Mouse (Mus musculus): ENCODE measurements around the gene Usp12.

The Usp12 gene

DNA sequence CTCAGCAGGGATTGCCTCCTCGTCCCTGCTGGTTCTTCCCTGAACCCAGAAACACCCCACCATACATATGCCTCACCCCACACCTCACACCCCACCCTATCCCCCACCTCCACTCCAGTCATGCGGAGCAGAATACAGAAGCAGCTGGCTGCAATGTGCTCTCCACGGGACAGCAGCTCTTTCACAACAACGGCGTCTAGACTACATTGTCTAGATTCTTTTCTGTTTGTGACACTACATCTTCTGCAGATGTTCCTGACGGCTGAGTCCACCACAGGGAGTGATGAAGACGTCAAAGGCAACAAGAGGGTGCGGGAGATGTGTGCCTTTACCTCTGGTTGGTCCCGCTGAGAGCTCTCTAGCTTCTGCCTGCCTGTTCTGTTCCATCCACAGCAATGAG, 3.2 kb upstream of the Usp12 start:
- no peak for DNase-seq (ENCODE audit: extremely low spot score, low spot score)

DNA sequence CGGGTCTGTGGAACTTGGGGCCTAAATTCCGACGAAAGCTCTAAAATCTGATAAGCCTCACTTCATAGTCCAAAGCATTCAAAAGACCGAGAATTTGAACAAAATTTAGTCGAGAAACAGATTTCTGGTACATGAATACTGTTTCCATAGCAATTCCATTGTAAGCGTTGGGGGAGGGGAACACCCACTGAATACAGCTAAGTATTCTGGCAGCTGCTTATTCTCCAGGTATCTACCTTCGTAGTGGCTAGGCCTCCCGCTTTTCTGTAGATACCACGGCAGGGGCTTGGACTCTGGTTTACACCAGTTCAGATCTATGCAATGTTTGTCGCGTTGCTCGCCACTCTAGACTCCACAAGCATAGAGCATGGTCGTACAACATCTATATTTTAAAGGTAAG, 922 bp upstream of the Usp12 start:
- no peak for DNase-seq (ENCODE audit: extremely low spot score, low spot score)

DNA sequence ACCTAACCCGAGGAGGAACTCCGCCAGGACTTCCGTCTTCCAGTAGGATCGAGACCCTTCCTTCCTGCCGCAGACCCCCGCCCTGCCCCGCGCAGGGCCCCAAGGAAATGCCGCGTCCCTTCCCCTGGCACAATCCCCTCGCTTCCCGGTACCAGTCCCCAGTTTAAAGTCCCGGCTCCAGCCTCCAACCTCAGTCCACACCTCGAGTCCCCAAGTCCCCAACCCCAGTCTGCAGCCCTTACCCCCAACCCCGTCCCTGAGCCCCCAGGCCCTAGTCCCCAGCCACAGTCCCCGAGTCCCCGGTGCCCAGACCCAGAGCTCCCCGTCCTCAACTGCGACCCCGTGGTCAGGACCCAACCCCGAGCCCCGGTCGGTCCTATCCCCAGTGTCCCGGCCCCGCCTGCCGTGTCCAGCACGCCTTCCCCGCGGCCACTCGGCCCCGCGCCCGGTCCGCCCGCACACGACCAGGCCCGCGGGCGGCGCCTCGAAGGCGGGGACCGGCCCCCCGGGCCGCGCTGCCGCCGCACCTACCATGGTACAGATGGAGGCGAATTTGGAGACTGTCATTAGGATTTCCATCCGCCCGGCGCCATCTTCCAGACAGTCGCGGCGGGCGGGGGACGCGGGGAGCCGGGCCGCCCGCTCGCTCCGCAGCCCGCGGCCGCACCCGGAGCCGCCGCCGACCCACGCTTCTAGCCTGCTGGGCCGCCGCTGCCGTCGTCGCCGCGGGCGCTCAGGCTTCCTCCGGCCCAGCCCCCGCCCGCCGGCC, 538 bp downstream of the Usp12 start:
- DNase-seq (ENCODE audit: extremely low spot score, low spot score) = peak; percentile 77

DNA sequence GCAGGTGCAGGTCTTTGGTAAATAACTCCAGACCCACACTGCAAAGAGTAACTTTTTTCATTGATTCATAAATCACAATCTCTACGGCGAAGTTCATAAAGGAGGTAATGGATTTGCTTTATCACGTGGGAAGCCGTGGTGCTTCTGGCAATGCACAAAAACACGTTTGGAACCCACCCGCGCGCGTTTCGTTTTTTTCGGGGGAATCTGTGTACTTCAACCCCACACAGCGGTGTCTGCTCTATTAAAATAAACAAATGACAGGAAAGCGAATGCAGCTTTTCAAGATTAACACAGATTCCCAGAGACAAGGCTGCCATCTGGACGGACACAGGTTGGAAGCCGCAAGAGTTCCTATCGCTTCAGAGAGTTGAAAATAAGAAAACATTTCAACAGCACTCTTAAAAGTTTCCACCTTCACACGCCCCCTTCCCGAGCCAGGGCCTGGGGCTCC, 1.1 kb downstream of the Usp12 start:
- DNase-seq (ENCODE audit: extremely low spot score, low spot score) = no peak

DNA sequence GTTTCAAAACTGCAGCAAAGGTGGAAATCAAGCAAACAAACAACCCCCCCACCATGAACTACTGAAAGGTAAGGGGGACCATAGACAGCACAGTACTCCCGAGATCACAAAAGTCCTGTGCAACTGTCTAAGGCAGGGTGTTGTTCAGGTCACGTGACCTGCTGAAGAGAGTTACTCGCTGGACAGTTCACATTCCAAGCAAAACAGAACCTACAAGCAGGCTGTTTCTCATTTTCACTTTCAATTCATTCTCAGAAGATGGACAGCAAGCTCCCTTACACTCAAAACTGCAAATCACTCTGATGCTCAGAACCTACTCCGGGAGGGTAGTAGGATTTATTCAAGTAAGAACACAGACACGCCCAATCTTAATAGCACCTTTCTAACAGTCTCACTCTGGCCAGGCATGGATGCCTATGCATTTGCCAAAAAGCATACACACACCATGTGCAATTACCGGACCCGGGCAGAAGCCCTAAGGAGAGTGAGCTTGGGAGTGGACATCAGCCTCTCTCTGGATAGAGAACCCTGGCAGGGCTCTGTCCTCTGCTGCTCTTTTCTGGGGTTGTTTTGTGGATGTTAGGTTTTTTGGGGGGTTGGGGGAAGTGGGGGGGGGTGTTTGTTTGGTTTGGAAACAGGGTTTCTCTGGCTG, 2.5 kb downstream of the Usp12 start:
- no peak for DNase-seq (ENCODE audit: extremely low spot score, low spot score)

DNA sequence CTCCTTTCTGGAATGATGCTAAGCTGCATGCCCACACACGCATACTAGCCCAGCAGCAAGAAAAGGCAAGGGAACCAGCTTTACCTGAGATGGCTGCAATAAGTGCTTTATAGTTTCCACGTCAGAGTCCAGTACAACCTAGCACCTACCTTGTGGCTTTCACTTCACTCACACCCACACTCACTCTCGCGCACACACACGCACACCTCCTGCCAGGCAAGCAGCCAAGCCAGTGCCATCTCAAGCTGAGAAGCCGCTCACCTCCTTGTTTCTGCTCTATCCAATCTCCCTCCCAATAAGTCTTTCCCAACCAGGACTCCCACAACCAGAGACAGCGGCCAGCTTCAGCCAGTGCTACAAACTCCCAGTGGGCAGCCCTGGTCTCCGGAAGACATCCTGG, 3.9 kb downstream of the Usp12 start:
- no peak for DNase-seq (ENCODE audit: extremely low spot score, low spot score)

DNA sequence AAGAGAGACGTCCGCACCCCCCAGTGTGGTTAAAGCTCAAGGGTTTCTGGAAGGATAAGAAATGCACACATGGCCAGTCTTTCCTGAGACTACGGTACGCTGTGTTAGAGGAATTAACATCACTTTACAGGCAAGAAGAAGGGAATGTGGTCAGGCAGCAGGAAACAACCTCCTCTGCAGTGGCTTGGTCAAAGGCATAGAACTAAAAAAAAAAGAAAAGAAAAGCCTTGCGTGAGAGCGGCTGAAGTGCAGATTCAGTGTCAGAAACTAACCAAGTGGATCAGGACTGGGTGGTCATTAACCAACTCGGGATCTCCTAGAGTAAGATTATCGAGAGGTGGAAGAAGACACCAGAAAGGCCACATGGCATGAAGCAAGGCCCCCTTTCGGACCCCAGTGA, 5.4 kb downstream of the Usp12 start:
- no peak for DNase-seq (ENCODE audit: extremely low spot score, low spot score)

DNA sequence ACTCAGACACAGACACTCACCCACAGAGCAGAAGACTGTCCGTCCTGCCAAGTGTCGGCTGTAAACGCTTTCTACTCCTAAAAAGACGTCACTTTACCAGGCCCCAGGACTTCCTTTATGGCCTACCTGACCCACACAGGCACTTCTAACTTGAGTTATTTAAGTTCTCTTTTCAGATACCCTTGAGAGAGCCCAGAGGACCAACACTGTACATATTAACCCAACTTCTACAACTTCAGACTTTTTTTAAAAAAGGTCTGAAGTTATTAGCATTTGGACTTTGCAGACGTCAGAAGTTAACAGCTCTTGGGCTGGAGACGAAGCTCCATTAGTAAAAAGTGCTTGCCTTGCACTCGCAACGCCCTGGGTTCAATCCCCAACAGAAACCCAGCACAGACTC, 8.7 kb downstream of the Usp12 start:
- DNase-seq (ENCODE audit: extremely low spot score, low spot score) = no peak

DNA sequence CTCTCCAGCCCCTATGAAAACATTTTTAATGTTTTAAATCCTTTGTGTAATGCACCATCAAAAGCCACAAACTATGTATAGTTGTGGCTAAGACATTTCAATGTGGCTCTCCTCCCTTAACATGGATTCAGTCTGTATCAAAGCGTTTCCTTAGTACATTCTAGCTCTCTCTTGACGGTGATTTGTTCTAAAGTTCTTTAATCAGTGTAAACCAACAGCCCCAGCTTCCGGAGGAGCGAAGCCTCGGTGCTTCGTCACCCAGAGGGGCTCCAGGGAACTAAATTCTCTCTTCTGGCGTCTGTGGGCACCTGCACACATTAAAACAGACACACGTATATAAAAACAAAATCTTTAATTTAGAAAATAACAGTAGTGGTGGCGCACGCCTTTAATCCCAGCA, 10.9 kb downstream of the Usp12 start:
- DNase-seq (ENCODE audit: extremely low spot score, low spot score) = no peak

DNA sequence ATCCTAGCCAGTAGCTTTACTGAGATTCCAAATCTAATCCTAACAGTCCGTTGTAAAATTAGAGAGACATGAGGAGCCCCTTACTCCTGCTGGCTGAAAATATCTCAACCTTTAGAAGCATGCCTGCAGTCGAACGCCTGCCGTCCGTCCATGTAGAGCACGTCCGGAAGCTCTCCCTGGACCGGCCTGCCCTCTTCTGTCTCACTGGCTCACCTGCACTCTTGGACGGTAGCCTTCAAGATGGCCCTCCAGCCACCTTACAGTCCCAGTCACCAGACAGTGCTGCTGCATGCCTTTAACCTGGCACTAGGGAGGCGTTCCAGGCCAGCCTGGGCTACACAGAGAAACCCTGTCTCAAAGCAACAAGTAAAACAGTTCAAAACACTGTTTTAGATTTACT, 11.5 kb downstream of the Usp12 start:
- DNase-seq (ENCODE audit: extremely low spot score, low spot score) = no peak

DNA sequence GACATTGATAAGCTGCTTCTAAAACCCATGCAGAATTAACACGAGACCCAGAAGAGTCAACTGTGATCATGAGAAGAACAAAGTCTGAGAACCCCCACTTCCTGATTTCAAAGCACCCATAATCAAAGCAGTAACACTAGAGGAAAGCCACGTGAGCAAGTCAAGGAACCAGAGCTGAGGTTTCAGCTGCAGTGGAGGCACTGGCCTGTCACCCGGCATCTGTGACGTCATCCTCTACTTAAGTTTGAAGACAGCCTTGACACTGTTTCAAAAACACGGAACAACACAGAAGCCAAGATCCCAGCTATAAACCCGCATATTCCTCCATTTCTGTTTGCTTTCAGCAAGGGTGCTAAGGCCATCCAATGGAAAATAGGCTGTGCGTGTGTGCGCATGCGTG, 13.1 kb downstream of the Usp12 start:
- DNase-seq (ENCODE audit: extremely low spot score, low spot score) = no peak

DNA sequence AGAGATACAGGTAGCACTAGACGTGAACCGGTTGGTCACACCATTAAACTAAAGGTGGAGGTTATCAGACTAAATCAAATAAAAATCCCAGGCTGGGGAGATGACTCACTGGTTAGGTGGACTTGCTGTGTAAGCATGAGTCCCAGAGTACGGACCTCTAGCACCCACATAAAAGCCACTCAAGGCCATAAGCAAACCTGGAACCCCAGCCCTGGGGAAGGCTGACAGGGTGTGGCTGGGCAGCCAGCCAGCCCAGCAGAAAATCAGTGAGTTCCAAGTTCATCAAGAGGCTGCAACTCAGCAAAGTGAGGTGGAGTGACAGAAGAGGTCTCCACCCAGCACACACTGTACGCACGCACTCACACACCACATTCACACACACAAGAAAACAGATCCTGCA, 14.9 kb downstream of the Usp12 start:
- DNase-seq (ENCODE audit: extremely low spot score, low spot score) = no peak

DNA sequence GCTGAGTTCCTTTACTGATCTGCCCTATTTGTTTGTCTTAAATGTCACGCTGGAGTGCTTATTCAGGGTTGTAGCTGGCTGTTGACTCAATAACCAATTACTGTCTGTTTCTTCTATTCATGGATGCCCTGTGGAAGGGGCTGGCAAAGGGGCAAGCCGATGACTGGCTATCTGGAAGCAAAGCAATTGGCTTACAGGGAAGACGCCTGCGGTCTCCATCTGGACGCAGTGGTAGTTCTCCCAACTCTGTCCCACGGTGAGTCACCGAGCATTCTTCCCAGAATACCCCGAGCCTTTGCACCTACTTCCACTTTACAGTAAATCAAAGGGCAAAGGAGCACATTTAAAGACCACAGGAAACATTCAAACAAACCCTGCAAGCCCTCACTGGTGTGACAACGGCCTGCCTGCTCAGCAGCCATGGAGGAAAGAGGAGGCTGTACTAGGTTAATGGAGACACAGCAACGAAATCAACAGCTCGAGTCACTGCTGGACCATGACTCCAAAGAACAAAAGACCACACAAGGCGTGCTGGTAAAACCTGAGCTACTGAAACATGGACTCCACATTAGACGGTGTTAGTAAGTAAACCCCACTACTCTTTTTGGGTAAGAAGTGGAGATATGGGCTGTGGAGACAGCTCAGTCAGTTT, 17.7 kb downstream of the Usp12 start:
- no peak for DNase-seq (ENCODE audit: extremely low spot score, low spot score)

DNA sequence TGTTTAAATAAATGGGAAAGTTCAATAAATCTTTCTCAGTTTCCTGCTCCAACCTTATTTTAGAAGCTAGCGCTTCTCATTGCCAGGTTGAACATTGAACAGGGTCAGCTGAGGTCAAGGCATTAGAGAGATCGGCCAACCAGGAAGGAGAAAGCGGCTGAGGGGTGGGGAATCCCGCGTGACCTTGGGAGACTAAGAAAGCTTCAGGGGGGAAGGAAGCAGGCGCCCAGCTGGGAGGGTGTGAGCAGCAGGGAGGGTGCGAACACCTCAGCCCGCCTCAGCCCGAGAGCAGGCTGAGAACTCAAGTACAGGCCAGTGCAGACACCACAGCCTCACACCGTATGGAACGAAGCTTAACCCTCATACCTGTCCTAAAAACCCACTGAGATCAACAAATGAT, 22.8 kb downstream of the Usp12 start:
- no peak for DNase-seq (ENCODE audit: extremely low spot score, low spot score)

DNA sequence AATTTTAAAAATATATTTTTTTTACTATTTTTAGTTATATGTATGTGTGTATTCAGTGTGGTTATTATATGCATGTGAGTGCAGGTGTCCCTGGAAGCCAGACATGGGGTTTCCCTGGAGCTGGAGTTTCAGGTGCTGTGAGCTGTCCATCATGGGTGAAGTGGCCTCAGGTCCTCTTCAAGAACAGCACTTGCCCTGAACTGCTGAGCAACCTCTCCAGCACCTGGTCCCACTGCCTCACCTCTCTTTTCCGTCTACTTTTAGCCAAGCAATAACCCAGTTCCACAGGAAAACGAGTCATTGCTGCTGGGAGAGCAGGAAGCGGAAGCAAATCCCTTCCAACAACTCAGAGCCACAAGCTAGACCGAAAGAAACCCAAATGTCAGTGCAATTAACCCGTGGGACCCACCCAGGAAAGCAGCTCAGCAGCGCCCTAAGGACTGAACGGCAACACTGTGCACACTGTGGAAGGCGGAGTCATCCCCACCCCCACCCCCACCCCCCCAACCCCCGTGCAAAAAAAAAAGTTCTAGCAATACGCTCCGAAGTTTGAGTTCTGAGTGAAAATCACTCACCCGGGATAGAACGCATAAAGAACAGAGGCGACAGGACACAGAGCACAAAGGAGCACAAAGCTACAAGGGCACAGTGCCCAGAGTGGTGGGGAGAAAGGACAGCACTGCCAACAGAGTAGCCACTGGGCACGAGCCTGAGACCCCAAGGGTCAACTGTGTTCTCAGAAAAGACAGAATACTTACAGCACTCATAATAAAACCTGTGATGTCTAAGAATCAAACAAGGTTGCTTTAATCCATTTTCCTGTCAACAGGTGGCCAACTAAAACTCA, 24.6 kb downstream of the Usp12 start:
- DNase-seq (ENCODE audit: extremely low spot score, low spot score) = no peak

DNA sequence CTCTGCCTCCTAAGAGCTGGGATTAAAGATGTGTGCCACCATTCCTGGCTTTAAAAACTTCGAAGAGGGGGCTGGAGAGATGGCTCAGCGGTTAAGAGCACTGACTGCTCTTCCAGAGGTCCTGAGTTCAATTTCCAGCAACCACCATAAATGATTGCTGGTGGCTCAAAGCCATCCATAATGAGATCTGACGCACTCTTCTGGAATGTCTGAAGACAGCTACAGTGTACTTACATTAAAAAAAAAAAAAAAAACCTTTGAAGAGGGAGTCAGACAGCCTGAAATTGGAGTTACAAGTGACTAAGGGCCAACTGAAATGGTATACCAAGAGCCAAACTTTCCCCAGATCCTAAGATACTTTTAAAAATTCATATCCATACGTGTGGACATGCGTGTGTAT, 29.0 kb downstream of the Usp12 start:
- DNase-seq (ENCODE audit: extremely low spot score, low spot score) = no peak

DNA sequence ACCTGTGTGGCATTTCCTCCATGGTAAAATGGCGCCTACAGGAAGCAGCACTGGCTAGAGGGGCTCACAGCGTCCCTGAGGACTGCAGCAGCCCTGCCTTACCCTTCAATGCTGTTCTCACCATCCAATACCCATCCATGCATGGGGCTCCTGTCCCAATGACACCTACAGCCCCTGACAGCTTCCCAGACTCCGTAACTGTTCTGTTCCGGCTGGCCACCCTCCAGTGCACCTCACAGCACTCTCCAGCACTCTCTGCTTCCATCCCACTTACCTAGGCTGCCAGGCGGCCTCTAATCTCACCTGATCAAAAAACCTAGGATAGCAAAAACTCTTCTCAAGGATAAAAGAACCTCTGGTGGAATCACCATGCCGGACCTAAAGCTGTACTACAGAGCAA, 35.6 kb downstream of the Usp12 start:
- DNase-seq (ENCODE audit: extremely low spot score, low spot score) = no peak

DNA sequence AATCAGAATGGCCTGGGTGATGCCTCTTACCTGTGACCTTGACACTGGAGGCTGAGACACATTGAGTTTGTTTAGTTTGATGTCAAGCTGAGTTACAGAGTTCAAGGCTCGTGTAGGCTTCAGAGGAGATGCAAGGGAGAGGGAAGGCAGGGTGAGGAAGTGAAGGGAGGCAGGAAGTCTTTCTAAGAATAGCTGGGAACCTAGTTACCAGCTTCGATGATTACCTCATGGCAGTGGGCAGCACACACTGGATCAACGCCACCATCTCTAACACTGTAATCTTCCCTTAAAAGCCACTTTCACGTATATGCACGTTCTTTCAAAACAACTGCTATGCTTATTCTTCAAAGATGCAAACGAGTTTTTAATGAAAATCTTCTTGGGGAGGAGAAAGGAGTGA, 36.9 kb downstream of the Usp12 start:
- no peak for DNase-seq (ENCODE audit: extremely low spot score, low spot score)

DNA sequence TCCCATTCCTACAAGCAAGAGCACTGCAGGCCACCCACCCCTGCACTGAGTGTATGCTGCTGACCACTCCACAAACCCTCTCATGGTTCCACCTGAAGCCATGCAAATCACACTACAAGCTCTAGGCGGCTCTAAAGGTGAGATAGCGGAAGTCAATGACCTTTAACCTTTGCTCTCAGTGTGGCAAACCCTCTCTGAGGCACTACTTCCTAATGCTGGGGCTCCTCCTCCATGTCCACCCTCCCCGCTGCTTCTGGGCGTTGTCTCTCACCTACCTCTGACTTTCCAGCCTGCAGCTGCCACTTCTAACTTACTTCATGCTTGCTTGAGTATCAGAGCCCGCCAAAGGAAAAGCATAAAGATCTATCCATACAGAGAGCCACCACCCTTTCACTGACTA, 37.5 kb downstream of the Usp12 start:
- DNase-seq (ENCODE audit: extremely low spot score, low spot score) = no peak

DNA sequence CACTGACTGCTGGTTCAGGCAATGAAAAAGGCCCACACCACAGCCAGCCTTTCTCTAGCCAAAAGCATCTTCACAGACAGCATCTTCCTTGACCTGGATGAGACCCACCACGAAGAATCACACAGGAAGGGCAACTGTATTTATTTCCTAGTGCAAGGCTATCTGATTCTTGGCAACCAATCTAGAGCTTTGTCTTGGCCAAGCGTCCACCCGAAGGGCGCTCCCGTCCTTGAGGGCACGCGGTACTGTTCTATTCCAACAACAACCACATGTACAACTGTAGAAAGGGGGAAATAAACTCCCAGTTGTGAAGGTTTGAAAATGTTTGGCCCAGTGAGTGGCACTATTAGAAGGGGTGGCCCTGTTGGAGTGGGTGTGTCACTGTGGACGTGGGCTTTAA, 41.6 kb downstream of the Usp12 start:
- DNase-seq (ENCODE audit: extremely low spot score, low spot score) = no peak

DNA sequence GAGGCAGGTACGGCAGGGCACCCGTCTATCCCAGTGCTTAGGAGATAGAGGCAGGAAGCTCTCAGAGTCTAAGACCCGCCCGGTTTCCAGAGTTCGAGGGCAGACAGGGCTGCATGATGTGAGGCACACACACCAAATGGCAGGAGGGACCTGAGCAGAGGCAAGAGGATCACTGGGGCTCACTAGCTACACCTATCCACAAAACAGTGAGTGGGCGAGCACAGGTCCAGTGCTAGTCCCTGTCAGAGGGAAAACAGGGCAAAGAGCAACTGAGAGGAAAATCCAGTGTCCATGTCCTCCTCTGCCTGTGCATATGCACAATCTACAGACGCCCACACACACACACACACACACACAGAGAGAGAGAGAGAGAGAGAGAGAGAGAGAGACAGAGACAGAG, 43.8 kb downstream of the Usp12 start:
- no peak for DNase-seq (ENCODE audit: extremely low spot score, low spot score)

DNA sequence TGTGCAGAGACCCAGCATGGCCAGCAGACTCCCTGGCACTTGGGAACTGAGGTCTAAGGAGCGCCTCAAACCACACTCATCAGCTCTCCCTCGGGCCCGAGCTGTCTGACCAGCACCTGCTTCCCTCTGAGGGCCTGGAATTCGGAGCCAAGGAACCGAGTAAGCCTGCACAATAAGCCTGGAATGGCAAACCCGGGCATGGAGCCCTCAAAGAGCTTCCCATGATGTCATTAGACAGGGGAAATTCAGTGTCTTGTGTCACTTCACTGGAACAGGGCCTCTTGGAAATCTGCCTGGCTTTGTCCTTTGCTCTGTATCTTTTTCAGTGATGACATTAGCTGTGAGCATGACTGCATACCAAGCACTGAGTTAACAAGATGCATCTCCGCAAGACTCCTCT, 44.5 kb downstream of the Usp12 start:
- DNase-seq (ENCODE audit: extremely low spot score, low spot score) = no peak

All from neural tube, embryonic 10.5 days (tissue).